Mouse (Mus musculus) hindbrain, embryonic 12.5 days (tissue): ENCODE data around the gene Ipmk. TPM values are rescaled to one million over a fixed set of nuclear protein-coding genes. Genes with fewer than 3 reads are reported as not detected.

Experiments used
- ATAC-seq: fragments of 200-750 bp; cut with Nextera tagmentation; 2 replicates; pipeline ENCODE4 v1.8.0; 2017; ENCODE audit warnings: moderate TSS enrichment; ENCODE audit not compliant: low FRiP score
- H3K27ac ChIP-seq: fragments of 300-500 bp; sonication (generic); 2 replicates; pipeline ENCODE4 v1.5.1; 2016; ENCODE audit warnings: mild to moderate bottlenecking
- H3K27me3 ChIP-seq: fragments of 300-500 bp; sonication (generic); 2 replicates; pipeline ENCODE4 v1.6.1; 2016; ENCODE audit warnings: mild to moderate bottlenecking
- H3K36me3 ChIP-seq: fragments of 300-500 bp; sonication (generic); 2 replicates; pipeline ENCODE4 v1.6.1; 2016; ENCODE audit warnings: mild to moderate bottlenecking
- H3K4me1 ChIP-seq: fragments of 300-500 bp; sonication (generic); 2 replicates; pipeline ENCODE4 v1.6.1; 2016
- H3K4me2 ChIP-seq: fragments of 300-500 bp; sonication (generic); replicated peaks from 2 replicates; pipeline ENCODE4 v1.6.1; 2016; ENCODE audit warnings: mild to moderate bottlenecking
- H3K4me3 ChIP-seq: fragments of 300-500 bp; sonication (generic); 2 replicates; pipeline ENCODE4 v1.5.1; 2016; ENCODE audit warnings: mild to moderate bottlenecking
- H3K9ac ChIP-seq: fragments of 300-500 bp; sonication (generic); 2 replicates; pipeline ENCODE4 v1.6.1; 2016; ENCODE audit warnings: mild to moderate bottlenecking, moderate library complexity
- H3K9me3 ChIP-seq: fragments of 300-500 bp; sonication (generic); replicated peaks from 2 replicates; pipeline ENCODE4 v1.6.1; 2016; ENCODE audit warnings: mild to moderate bottlenecking
- WGBS: fragments of 180-500 bp; shearing (Covaris S2); methylation state at CpG from one replicate; pipeline ENCODE4 v1.1.7; 2016; 5-methylcytosine and 5-hydroxymethylcytosine counted together
- polyA plus RNA-seq: library from polyadenylated mRNA; unstranded; fragments of >200 nt; fragmentation: Nextera tagmentation; extraction: Ambion mirVana; gene quantifications from 2 replicates; pipeline ENCODE4 v1.2.1, GENCODE M21; 2016

The Ipmk gene
- polyA plus RNA-seq, 1 experiment from 2014 or later = 23.4 TPM

DNA sequence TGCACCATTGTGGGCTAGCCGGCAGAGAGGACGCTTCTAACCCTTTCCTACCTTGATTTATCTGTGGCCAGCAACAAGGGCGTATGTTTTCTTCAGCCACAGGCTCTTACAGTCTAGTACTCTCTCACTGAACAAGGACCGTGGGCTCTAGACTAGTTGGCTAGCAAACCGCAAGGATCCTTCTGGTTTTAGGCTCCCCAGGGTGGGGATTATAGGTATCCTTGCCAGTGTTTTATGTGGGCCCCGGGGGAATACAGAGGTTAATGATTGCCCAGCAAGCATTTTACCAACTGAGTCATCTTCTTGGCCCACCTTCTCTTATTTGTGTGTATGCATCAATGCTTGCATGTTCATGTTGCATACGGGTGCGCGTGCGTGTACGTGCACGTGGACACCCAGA, 7.4 kb downstream of the Ipmk start:
- ATAC-seq = no peak
- H3K4me1 ChIP-seq = no peaks in the 10 kb centered on the region; the same call in 1 of the 2 replicates
- no peak overlapping the region for H3K9ac ChIP-seq
- H3K9me3 ChIP-seq = no peaks in the 10 kb centered on the region
- WGBS = 92% methylated on average over 12 of the region's 12 CpGs
- no peaks in the 10 kb centered on the region for H3K27me3 ChIP-seq
- no peak overlapping the region for H3K4me3 ChIP-seq
- no peak overlapping the region for H3K4me2 ChIP-seq
- H3K36me3 ChIP-seq = no peaks in the 10 kb centered on the region
- no peak overlapping the region for H3K27ac ChIP-seq

DNA sequence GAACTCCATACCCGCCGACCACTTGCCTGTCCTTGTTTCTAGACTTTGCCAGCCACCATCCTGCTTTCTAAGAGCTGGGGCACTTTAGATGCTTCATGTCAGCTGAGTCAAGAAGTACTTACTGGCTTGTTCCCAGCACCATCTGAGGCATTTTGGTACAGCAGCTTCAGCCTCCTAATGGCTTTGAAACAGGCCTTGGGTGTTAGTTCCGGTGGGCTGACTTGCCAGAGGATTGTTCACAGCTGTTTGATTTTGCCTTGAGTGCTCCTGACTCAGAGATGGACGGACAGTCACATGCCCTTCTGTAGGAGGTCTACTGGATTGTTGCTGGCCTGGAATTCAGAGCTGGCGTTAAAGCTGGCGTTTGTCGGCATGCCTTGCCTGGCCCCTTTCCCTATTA, 13.5 kb downstream of the Ipmk start:
- Histone ChIP-seq H3K9me3 (no peaks in the 10 kb centered on the region), H3K9ac (no peak overlapping the region), H3K4me1 (peaks cover 8% of the 10 kb centered on the region), H3K27ac (no peak overlapping the region), H3K36me3 (peaks cover 11% of the 10 kb centered on the region), H3K4me3 (no peak overlapping the region), H3K4me2 (no peak overlapping the region), H3K27me3 (no peaks in the 10 kb centered on the region)
- WGBS = 80% methylated on average over 7 of the region's 7 CpGs
- ATAC-seq = no peak

DNA sequence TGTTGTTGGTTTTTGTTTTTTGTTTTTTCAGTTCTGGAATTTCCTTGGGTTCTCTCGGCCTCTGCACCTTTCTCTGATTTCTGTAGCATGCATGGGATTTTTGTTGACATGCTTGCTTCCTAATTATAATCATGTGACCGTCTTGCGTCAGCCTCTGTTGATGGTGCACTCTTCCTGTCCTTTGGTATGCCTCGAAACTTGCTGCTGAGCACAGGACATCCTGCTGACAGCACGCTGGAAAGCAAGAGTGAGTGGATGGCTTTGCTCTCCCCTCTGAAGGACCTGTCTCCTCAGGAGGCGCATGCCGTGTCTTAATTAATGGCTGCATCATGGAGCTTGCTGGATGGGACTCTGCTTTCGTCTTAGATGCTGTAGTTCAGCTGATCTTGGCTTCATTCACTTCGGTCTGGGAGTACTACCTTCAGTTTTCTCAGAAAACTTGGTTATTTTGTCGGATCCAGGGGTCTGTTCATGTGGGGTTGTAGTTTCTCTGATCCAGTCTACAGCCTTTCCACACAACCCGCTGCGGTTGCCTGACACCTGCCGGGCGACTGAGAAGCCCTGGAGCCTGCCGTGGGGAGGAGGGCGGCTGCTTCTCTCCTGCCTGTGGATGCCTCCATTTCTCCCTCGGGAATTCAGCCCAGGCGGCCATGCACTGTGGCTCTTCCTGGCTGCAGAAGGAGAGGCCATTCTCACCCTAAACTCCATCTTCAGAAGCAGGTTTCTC, 14.4 kb downstream of the Ipmk start:
- Histone ChIP-seq H3K36me3 (peaks cover 11% of the 10 kb centered on the region), H3K27me3 (no peaks in the 10 kb centered on the region), H3K4me1 (peaks cover 8% of the 10 kb centered on the region), H3K4me2 (peak overlapping the region; percentile 34), H3K27ac (no peak overlapping the region), H3K4me3 (no peak overlapping the region), H3K9me3 (no peaks in the 10 kb centered on the region), H3K9ac (no peak overlapping the region)
- no peak for ATAC-seq
- WGBS = 18% methylated on average over 18 of the region's 18 CpGs

DNA sequence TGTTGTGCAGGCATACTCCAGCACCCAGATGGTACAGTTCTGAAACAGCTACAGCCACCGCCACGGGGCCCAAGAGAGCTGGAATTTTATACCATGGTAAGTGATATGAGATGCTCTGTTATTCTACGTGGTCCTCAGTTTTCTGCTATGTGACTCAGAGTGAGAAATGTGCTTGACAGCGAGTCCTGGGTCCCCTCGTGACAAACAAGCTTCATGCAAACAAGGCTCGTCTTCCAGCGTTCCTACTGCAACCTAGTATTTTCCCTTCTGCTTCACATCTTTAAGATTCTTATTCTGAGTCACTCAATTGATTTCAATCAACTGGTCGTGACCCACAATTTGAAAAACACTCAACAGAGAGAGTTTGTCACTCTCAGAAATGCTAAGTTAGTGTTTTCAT, 15.9 kb downstream of the Ipmk start:
- 85% methylated on average over 8 of the region's 8 CpGs for WGBS
- Histone ChIP-seq H3K4me2 (no peak overlapping the region), H3K27me3 (no peaks in the 10 kb centered on the region), H3K4me3 (no peak overlapping the region), H3K9me3 (no peaks in the 10 kb centered on the region), H3K36me3 (peaks cover 17% of the 10 kb centered on the region), H3K4me1 (peaks cover 8% of the 10 kb centered on the region), H3K27ac (no peak overlapping the region), H3K9ac (no peak overlapping the region)
- no peak for ATAC-seq

DNA sequence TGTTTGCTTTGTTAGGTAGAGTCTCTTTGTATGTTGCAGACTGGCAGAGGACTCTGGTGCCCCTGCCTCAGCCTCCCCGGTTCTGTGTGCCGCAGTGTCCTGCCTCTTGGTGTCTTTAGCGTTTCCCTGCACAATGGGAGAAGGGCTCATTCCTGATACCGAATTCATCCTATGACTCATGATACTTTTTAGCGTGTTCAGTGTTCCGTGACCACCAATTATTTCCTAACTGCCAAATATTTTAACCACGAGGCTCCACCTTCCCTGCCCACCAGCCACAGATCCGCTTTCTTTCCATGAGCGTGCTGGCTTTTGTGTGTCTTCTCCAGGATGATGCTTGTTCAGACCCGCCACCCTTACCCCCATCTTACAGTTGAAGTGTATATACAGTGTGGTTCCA, 16.3 kb downstream of the Ipmk start:
- Histone ChIP-seq H3K4me3 (no peak overlapping the region), H3K4me1 (peaks cover 8% of the 10 kb centered on the region), H3K9me3 (no peaks in the 10 kb centered on the region), H3K27ac (no peak overlapping the region), H3K36me3 (peaks cover 17% of the 10 kb centered on the region), H3K4me2 (no peak overlapping the region), H3K27me3 (no peaks in the 10 kb centered on the region), H3K9ac (no peak overlapping the region)
- WGBS = 86% methylated on average over 10 of the region's 10 CpGs
- ATAC-seq = no peak

DNA sequence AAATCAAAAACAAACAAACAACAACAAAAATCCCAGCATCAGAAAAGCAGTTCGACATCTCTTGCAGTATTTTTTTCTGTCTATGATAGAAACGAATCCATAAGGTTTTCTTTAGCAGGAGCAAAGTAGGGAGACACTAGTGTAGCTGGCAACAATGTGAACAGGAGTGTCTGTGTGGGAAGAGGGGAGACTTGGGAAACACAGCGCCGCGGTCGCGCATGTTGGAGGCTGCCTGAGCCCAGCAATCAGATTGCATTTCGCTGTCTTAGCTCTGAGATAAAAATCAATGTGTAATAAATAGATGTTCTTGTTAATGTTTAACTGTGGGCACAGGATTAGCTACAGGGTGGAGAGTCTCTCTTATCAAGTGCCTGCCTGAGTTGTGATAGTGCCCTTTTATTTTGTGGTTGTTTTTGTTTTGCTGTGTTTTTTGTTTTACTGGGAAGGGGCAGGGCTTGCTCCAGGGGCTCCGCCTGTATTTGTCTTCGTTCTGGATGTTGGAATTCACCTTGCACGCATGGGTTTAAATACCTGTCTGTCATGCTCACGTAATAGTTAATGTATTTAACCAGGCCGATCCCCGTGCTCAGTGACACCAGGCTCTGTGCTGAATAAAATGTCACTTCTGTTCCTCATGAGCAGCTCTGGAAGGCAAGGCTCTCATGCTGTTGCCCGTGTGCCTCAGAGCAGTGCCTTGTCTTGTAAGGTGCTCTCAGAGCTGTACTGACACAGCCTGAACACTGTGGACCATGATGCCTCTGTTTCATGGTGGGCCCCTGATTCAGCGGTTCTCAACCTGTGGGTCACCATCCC, 20.8 kb downstream of the Ipmk start:
- WGBS = 81% methylated on average over 16 of the region's 16 CpGs
- Histone ChIP-seq H3K9me3 (no peaks in the 10 kb centered on the region), H3K4me2 (no peak overlapping the region), H3K9ac (no peak overlapping the region), H3K4me3 (no peak overlapping the region), H3K27me3 (no peaks in the 10 kb centered on the region), H3K27ac (no peak overlapping the region), H3K4me1 (no peaks in the 10 kb centered on the region), H3K36me3 (peaks cover 19% of the 10 kb centered on the region)
- no peak for ATAC-seq

DNA sequence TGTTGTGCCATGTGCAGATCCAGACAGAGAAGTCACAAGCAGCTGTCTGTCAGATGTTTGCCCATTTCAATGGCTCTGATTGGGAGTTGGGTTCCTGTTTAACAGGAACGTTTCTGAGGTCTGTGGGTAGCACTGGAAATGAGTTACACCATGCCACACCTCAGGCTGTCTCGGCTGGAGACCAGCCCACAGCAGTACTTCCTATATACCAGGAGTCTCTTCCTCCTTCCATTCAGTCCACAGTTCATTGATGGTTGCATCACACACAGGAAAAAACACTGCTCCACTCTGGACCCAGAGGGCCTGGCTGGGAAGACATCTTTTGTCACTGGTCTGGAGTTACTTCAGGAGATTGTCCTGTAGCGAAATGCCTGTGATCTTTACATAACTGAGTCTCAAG, 21.9 kb downstream of the Ipmk start:
- H3K4me1 ChIP-seq = no peaks in the 10 kb centered on the region
- H3K36me3 ChIP-seq = peaks cover 30% of the 10 kb centered on the region
- H3K9ac ChIP-seq = no peak overlapping the region
- 82% methylated on average over 3 of the region's 3 CpGs for WGBS
- H3K9me3 ChIP-seq = no peaks in the 10 kb centered on the region
- no peaks in the 10 kb centered on the region for H3K27me3 ChIP-seq
- no peak overlapping the region for H3K4me2 ChIP-seq
- H3K4me3 ChIP-seq = no peak overlapping the region
- H3K27ac ChIP-seq = no peak overlapping the region
- no peak for ATAC-seq

DNA sequence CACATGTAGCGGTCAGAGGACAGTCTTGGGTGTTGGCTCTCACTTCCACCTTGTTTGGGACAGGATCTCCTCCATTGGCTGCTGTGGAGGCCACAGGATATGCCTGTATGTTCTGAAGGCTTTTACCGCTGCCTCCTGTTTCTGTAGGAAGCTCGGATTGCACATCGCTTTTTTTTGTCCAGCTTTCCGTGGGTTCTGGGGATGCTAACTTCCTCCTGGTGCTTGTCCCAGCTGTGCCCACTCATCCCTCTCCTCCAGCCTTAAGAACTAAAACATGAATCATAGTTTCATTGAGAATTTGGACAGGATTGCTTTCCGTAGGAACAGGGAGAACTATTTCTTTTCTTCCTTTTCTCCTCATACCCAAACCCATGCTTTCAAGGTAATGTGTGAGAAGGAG, 24.3 kb downstream of the Ipmk start:
- ATAC-seq = no peak
- Histone ChIP-seq H3K9me3 (no peaks in the 10 kb centered on the region), H3K27ac (no peak overlapping the region), H3K4me3 (no peak overlapping the region), H3K27me3 (no peaks in the 10 kb centered on the region), H3K36me3 (peaks cover 24% of the 10 kb centered on the region), H3K4me1 (no peaks in the 10 kb centered on the region), H3K9ac (no peak overlapping the region), H3K4me2 (no peak overlapping the region)
- 85% methylated on average over 6 of the region's 6 CpGs for WGBS

DNA sequence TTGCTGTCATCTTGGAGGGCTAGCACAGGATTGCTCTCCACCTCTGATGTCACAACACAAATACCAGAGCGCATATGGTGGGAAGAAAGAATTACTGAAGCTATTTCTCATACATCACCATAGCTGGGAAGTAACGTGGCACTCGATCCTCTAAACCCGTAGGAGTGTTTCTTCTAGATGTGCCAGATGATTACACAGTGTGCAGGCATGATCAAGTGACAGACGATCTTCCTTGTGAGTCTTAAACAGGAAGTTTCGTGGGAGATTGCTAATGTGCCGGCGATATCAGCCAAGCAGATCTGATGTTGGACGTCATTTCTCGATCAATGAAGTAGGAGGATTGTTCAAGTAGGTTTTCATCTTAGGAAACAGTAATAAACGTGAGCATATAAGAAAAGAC, 26.1 kb downstream of the Ipmk start:
- ATAC-seq = no peak

DNA sequence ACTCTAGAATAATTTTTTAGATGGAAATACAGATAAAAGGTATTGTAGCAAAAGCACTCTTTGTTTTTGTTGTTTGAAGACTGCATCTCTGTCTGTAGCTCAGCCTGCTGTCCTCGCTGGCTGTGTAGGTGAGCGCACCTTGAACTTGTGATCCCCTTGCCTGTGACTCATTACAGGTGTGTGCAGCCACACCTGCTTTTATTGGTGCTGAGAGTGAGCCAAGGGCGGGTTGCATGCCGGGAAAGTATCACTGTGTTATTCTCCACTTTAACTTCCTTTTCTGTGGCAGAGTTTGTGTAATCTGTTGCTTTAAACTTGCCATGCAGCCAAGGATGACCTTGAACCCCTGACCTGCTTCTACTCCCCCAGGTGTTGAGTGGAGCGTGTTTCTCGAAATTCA, 28.5 kb downstream of the Ipmk start:
- Histone ChIP-seq H3K27me3 (no peaks in the 10 kb centered on the region), H3K4me2 (no peak overlapping the region), H3K4me3 (no peak overlapping the region), H3K4me1 (no peaks in the 10 kb centered on the region), H3K36me3 (peaks cover 32% of the 10 kb centered on the region), H3K27ac (no peak overlapping the region), H3K9me3 (no peaks in the 10 kb centered on the region), H3K9ac (no peak overlapping the region)
- 94% methylated on average over 6 of the region's 6 CpGs for WGBS
- no peak for ATAC-seq

More for the DNA sequence above, 26.1 kb downstream of the Ipmk start:
- Histone ChIP-seq H3K4me2 (no peak overlapping the region), H3K27me3 (no peaks in the 10 kb centered on the region), H3K9me3 (no peaks in the 10 kb centered on the region), H3K4me3 (no peak overlapping the region), H3K4me1 (no peaks in the 10 kb centered on the region), H3K36me3 (peaks cover 24% of the 10 kb centered on the region), H3K27ac (no peak overlapping the region), H3K9ac (no peak overlapping the region)
- WGBS = 91% methylated on average over 11 of the region's 11 CpGs

DNA sequence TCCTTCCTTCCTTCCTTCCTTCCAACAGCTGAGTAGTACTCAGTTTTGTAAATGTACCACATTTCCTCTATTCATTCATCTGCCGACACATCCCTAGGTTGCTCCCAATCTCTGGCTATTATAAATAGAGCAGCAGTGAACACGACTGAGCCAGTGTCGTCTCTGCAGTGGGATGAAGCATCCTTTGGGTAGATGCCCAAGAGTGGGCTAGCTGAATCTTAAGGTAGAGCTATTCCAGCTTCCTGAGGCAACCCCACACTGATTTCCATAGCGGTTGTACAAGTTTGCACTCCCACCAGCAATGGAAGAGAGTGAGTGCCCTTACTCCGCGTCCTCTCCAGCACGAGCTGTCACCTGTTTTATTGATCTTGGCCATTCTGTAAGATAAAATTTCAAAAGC, 32.8 kb downstream of the Ipmk start:
- no peak for ATAC-seq
- H3K9ac ChIP-seq = no peak overlapping the region
- H3K4me3 ChIP-seq = no peak overlapping the region
- no peaks in the 10 kb centered on the region for H3K27me3 ChIP-seq
- WGBS = 97% methylated on average over 7 of the region's 7 CpGs
- no peak overlapping the region for H3K4me2 ChIP-seq
- no peaks in the 10 kb centered on the region for H3K4me1 ChIP-seq
- H3K9me3 ChIP-seq = no peaks in the 10 kb centered on the region
- no peak overlapping the region for H3K27ac ChIP-seq
- H3K36me3 ChIP-seq = peaks cover 25% of the 10 kb centered on the region

DNA sequence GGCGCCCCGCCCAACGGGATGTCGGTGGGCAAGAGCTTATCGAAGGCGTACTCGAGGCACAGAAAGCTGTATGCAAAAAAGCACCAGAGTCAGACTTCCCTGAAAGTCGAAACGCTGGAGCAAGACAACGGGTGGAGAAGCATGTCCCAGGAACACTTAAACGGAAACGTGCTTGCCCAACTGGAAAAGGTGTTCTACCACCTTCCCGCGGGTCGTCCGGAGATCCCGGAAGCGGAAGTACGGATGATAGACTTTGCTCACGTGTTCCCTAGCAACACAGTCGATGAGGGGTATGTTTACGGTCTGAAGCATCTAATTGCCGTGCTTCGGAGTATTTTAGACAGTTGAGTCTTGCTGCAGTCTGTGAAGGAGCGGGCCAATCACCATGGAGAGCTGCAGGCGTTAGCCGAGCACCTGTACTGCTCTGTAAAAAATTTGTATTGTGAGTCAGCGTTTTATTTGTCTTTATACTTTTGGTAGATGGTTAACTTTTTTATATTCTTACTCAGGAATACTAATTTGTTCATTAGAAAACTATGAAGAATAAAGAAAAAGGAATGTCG, 34.0 kb downstream of the Ipmk start:
- Histone ChIP-seq H3K4me2 (no peak overlapping the region), H3K9me3 (no peaks in the 10 kb centered on the region), H3K4me3 (no peak overlapping the region), H3K36me3 (peaks cover 24% of the 10 kb centered on the region), H3K27ac (no peak overlapping the region), H3K9ac (no peak overlapping the region), H3K4me1 (no peaks in the 10 kb centered on the region), H3K27me3 (no peaks in the 10 kb centered on the region)
- ATAC-seq = no peak
- 91% methylated on average over 29 of the region's 29 CpGs for WGBS
